Mouse (Mus musculus) limb, embryonic 14.5 days (tissue): ENCODE measurements at regions not wholly inside any gene's neighbourhood (a gene's known extent, or its start where the extent isn't known, plus 50 kb on each side); places are given as distances from the start of the nearest gene placed in this dataset.
A peak's percentile ranks its signal among the peaks of the same experiment; 100 is the strongest.

ENCODE experiments used
- ATAC-seq: fragments of 200-750 bp; cut with Nextera tagmentation; 2 replicates; pipeline ENCODE4 v1.8.0; 2017; ENCODE audit warnings: low read depth, moderate number of reproducible peaks, moderate TSS enrichment; ENCODE audit not compliant: low FRiP score
- DNase-seq: peaks from one replicate; pipeline ENCODE4 v3.0.0-alpha.2; 2015; ENCODE audit warnings: low spot score
- H3K27ac ChIP-seq: fragments of 300-500 bp; sonication (generic); replicated peaks from 2 replicates; pipeline ENCODE4 v1.5.1; 2014; ENCODE audit warnings: low read depth, mild to moderate bottlenecking, low read length, moderate library complexity, mixed read lengths
- H3K27me3 ChIP-seq: fragments of 300-500 bp; sonication (generic); 2 replicates; pipeline ENCODE4 v1.6.1; 2014; ENCODE audit warnings: low read length, mixed read lengths; ENCODE audit not compliant: control insufficient read depth, insufficient read depth
- H3K36me3 ChIP-seq: fragments of 300-500 bp; sonication (generic); 2 replicates; pipeline ENCODE4 v1.6.1; 2014; ENCODE audit warnings: mild to moderate bottlenecking, low read length, moderate library complexity, mixed read lengths; ENCODE audit not compliant: control insufficient read depth, insufficient read depth
- H3K4me1 ChIP-seq: fragments of 300-500 bp; sonication (generic); 2 replicates; pipeline ENCODE4 v1.6.1; 2014; ENCODE audit warnings: antibody characterized with exemption, low read length, mixed read lengths; ENCODE audit not compliant: control insufficient read depth, insufficient read depth
- H3K4me2 ChIP-seq: fragments of 300-500 bp; sonication (generic); replicated peaks from 2 replicates; pipeline ENCODE4 v1.6.1; 2014; ENCODE audit warnings: low read depth, mild to moderate bottlenecking, low read length, moderate library complexity; ENCODE audit not compliant: severe bottlenecking
- H3K4me3 ChIP-seq: fragments of 300-500 bp; sonication (generic); replicated peaks from 2 replicates; pipeline ENCODE4 v1.5.1; 2014; ENCODE audit warnings: low read length
- H3K9ac ChIP-seq: fragments of 300-500 bp; sonication (generic); 2 replicates; pipeline ENCODE4 v1.6.1; 2014; ENCODE audit warnings: mild to moderate bottlenecking, low read depth, low read length, moderate library complexity; ENCODE audit not compliant: severe bottlenecking
- H3K9me3 ChIP-seq: fragments of 300-500 bp; sonication (generic); 2 replicates; pipeline ENCODE4 v1.6.1; 2016; ENCODE audit warnings: low read length; ENCODE audit not compliant: control insufficient read depth
- POLR2A ChIP-seq: fragments of 200-500 bp; IDR thresholded peaks from 2 replicates; pipeline ENCODE4 v1.8.0; 2012; ENCODE audit warnings: inconsistent platforms, mild to moderate bottlenecking, moderate library complexity, borderline replicate concordance; ENCODE audit not compliant: insufficient read depth, insufficient read length; ENCODE audit errors: extremely low read depth
- WGBS: fragments of 180-500 bp; shearing (Covaris S2); extraction: QIAGEN DNeasy Blood & Tissue Kit; methylation state at CpG from one replicate; pipeline ENCODE4 v1.1.7; 2014; 5-methylcytosine and 5-hydroxymethylcytosine counted together

DNA sequence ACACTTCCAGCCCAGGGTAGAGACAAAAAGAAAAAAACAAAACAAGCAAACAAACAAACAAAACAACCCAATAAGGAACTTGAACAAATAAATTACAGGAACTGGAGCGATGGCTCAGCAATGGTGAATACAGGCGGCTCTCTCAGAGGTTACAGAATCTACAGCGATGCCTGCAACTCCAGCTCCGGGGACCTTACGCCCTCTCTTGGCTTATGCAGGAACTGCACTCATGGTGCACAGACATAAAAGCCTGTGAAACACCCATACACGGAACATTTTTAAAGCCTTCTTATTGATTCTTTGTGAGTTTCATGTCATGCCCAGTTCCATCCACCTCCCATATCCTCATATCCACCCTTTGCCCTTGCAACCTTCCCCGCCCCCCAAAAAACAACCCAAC lies 78.6 kb downstream of the Amer2 start:
- no peak overlapping the region for H3K4me3 ChIP-seq
- no peaks in the 10 kb centered on the region for H3K27me3 ChIP-seq
- H3K36me3 ChIP-seq = no peaks in the 10 kb centered on the region
- WGBS = 77% methylated on average over 7 of the region's 7 CpGs
- no peak overlapping the region for H3K4me2 ChIP-seq
- H3K9me3 ChIP-seq = no peaks in the 10 kb centered on the region
- no peaks in the 10 kb centered on the region for H3K4me1 ChIP-seq
- no peak for TF ChIP-seq POLR2A
- ATAC-seq = no peak
- H3K27ac ChIP-seq = no peak overlapping the region
- no peak overlapping the region for H3K9ac ChIP-seq
- DNase-seq = no peak

DNA sequence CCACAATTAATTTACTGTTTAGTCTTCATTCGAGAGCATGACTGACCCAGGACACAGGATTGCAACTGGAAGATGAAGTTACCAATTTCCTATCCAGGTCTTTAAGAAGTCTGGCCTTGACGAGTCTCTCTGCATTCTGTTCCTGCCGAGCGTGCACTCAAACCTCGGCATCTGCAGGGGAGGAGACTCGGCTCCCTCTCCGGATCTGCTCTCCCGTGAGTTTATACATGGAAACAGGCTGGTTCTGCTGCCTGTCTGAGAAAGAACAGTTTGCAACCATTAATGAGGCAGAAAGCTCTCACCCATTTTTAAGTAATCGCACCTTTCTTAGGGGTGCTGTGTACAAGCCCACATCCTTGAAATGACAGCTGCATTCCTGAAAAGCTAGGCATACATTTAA lies 83.7 kb downstream of the Amer2 start:
- Histone ChIP-seq H3K4me2 (no peak overlapping the region), H3K27me3 (no peaks in the 10 kb centered on the region), H3K9ac (no peak overlapping the region), H3K36me3 (no peaks in the 10 kb centered on the region), H3K9me3 (no peaks in the 10 kb centered on the region), H3K27ac (no peak overlapping the region), H3K4me3 (no peak overlapping the region), H3K4me1 (no peaks in the 10 kb centered on the region)
- TF ChIP-seq POLR2A = no peak
- ATAC-seq (no peak), DNase-seq (no peak)
- WGBS = 51% methylated on average over 9 of the region's 9 CpGs

DNA sequence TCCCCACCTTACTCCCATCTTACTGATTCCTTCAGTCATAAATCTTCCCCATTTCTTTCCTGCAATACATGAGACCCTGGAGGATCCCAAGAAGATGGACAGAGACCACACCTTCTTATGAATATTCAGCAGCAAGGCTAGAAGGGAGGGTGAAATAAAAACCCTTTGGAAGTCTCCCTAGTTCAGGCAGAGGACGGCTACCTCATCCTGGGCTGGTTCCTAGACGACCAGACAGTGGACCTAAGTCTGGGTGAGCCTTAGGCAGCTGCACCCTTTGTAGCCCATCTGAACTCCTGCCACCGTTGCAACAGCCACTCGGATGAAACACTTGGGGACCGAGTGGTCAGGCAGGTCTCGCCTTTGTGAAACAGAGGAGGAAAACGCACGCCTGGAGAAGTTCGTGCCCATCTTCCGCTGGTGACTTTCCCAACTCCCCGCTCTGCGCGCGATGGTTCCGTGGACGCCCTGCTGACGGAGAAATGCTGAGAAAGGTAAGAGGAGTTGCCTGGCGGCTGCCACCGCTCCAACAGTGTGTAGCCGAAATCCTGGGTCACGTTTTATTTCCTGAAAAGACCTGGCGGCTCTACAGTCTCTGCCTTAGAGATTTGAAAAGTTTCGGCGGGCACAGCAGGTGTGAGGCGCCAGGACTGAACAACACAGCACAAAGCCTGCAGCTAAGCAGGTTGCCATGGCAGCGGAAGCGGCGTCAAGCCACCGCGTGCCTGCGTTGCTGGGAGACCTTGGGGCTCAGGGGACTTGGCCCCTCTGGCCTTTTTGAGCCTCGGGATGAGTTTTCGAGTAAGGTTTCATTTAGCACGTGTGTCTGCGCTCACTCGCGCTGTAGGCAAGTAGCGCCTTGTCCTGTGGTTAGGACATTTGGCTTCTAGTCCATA lies 112.2 kb downstream of the Amer2 start:
- H3K9me3 ChIP-seq = no peaks in the 10 kb centered on the region
- H3K27ac ChIP-seq = no peak overlapping the region
- H3K9ac ChIP-seq = peak overlapping the region; percentile 38; the same call in 1 of the 2 replicates
- peak overlapping the region; percentile 83 for H3K4me2 ChIP-seq
- ATAC-seq = peak; percentile 84
- no peaks in the 10 kb centered on the region for H3K36me3 ChIP-seq
- H3K27me3 ChIP-seq = no peaks in the 10 kb centered on the region
- no peak for TF ChIP-seq POLR2A
- peak overlapping the region; percentile 38 for H3K4me3 ChIP-seq
- peaks cover 14% of the 10 kb centered on the region for H3K4me1 ChIP-seq
- under 1% methylated on average over 38 of the region's 38 CpGs for WGBS
- DNase-seq = peak; percentile 65

DNA sequence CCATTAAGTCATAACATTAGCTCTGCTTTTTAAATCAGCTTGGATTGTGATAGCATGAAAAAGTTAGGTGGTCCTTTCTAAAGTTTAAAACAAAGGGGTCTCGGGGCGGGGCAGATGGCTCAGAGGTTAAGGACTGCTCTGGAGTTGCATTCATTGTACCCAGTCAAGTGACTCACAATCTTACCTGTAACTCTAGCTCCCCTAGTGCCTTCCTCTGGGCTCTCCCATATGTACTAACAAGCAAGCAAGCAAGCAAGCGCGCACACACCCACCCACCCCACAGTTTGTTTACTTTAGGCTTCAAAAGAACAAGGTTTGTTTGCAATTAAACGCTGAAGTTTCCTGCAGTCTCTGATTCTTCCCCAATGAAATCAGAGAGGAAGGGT lies 112.8 kb downstream of the Amer2 start:
- H3K36me3 ChIP-seq = no peaks in the 10 kb centered on the region
- H3K4me3 ChIP-seq = peak overlapping the region; percentile 38
- ATAC-seq (no peak; the same call in 1 of the 2 replicates), DNase-seq (no peak)
- TF ChIP-seq POLR2A = no peak
- H3K9me3 ChIP-seq = no peaks in the 10 kb centered on the region
- 1% methylated on average over 5 of the region's 5 CpGs for WGBS
- H3K27ac ChIP-seq = no peak overlapping the region
- H3K9ac ChIP-seq = no peak overlapping the region
- H3K4me2 ChIP-seq = peak overlapping the region; percentile 83
- H3K27me3 ChIP-seq = no peaks in the 10 kb centered on the region
- peaks cover 14% of the 10 kb centered on the region for H3K4me1 ChIP-seq

DNA sequence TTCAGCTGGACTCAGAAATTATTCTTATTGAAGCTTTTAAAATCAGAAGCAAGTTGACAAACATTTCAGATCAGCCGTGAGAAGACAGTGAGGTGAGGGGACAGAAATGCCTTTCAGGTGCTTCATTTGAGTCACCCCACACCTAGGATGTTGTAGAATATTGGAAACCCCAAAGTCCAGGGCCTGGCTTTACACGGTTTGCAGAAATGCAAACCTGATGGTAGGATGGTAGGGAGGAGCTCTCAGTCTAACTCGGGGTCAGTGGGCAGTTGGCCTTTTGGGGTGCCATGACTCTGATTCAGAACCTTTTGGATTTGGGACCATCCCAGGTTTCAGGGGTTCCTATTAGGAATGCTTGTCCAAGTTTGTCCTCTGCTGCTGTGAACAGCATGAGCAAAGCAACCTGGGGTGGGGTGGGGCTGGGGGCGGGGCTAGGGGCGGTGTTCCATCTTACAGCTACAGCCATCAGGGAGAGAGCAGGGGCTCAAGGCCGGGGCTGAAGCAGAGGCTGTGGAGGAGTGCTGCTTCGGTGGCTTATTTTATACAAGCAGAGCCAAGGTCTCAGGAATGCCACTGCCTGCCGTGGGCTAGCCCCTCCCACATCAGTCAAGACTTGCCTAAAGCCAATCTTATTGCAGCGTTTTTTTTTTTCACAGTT lies 113.3 kb downstream of the Amer2 start:
- Histone ChIP-seq H3K4me3 (no peak overlapping the region), H3K4me2 (peak overlapping the region; percentile 14; the same call in 1 of the 2 replicates), H3K4me1 (peaks cover 14% of the 10 kb centered on the region), H3K27me3 (no peaks in the 10 kb centered on the region), H3K9me3 (no peaks in the 10 kb centered on the region), H3K27ac (no peak overlapping the region), H3K36me3 (no peaks in the 10 kb centered on the region), H3K9ac (no peak overlapping the region)
- ATAC-seq = no peak
- 4% methylated on average over 9 of the region's 9 CpGs for WGBS
- no peak for DNase-seq
- no peak for TF ChIP-seq POLR2A
